Mouse (Mus musculus): Measurements from ENCODE around the gene Abcg1. TPM values are rescaled to one million over a fixed set of nuclear protein-coding genes. Genes with fewer than 3 reads are reported as not detected.

Abcg1 gene
- polyA plus RNA-seq, 1 experiment from 2014 or later = 6.1 TPM

DNA sequence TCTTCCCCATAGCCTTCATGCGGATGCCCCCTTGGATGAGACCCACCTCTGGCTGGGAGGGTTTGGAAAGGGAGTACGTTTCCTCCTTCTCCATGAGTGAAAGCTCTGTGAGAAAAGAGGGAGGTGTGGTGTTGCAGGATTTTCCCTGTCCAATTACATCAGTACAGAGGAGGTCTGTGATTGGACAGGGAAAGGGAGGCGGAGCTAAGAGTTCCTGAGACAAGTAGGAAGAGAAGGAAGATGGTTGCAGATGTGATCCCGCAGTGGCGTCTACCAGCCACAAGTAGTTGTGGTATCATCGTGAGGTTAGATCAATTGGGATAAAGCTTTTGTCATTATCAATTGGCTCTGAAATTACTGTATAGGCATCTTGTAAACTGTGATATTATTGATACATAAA lies 100.4 kb downstream of the Abcg1 start:
- Histone ChIP-seq H3K9me3 (replicated peaks) (no peaks in the 10 kb centered on the region), H3K36me3 (no peaks in the 10 kb centered on the region)
- ATAC-seq (ENCODE audit: low read depth) = no peak

DNA sequence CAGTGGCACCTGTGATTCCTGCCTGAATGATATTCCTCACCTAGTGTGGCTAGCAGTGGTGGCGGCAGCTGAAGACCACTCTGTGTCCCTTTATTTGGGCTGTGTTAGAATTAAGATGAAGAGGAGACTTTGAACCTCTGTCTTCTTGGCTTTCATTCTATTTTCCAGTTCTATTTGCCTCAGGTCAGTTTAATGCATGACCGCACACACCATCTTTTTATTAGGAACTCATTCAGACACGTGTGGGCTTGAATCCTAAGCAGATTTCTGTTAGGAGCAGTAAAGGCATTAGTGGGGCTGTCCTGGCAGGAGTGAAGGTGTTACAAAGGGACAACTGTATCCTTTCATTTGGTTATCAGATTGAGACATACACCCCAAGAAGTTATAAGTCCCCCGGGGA lies 102.8 kb downstream of the Abcg1 start:
- Histone ChIP-seq H3K4me2 (no peak overlapping the region), H3K27me3 (no peaks in the 10 kb centered on the region), H3K9me3 (replicated peaks) (no peaks in the 10 kb centered on the region), H3K4me1 (replicated peaks) (no peaks in the 10 kb centered on the region), H3K27ac (no peak overlapping the region), H3K36me3 (no peaks in the 10 kb centered on the region), H3K4me3 (replicated peaks) (no peak overlapping the region), H3K9ac (no peak overlapping the region)
- ATAC-seq (ENCODE audit: low read depth) = no peak
- WGBS (ENCODE audit: insufficient replicate concordance) = 71% methylated on average over 4 of the region's 4 CpGs
- DNase-seq = no peak

More for the DNA sequence above, 100.4 kb downstream of the Abcg1 start:
- Histone ChIP-seq H3K4me2 (no peak overlapping the region), H3K27me3 (no peaks in the 10 kb centered on the region), H3K27ac (no peak overlapping the region), H3K9ac (no peak overlapping the region), H3K4me3 (replicated peaks) (no peak overlapping the region), H3K4me1 (replicated peaks) (no peaks in the 10 kb centered on the region; the same call in 1 of the 2 replicates)
- 74% methylated on average over 6 of the region's 6 CpGs for WGBS (ENCODE audit: insufficient replicate concordance)
- DNase-seq = no peak

DNA sequence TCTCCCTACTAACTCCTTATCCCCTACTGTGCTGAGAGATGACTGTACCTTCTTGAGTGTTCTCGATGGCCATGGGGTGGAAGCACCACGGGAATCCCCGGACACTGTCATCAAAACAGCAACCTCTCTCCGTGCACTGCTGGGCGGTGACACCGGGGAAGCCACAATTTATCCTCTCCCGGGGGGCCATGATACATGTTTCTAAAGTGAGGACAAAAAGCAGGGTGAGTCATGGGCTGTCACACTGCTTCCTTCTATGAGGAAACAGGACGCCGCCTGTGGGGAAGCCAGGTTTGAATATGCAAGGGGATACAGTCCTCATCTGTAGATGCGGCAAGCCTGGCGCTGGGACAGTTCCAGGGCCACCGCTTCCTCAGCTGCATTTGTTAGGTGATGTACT lies 105.1 kb downstream of the Abcg1 start:
- no peaks in the 10 kb centered on the region for H3K9me3 ChIP-seq (replicated peaks)
- H3K27ac ChIP-seq = no peak overlapping the region
- H3K4me1 ChIP-seq (replicated peaks) = no peaks in the 10 kb centered on the region
- 51% methylated on average over 12 of the region's 12 CpGs for WGBS (ENCODE audit: insufficient replicate concordance)
- DNase-seq = no peak
- ATAC-seq (ENCODE audit: low read depth) = no peak
- H3K36me3 ChIP-seq = no peaks in the 10 kb centered on the region
- H3K9ac ChIP-seq = no peak overlapping the region
- H3K4me2 ChIP-seq = no peak overlapping the region
- H3K4me3 ChIP-seq (replicated peaks) = no peak overlapping the region
- H3K27me3 ChIP-seq = no peaks in the 10 kb centered on the region

DNA sequence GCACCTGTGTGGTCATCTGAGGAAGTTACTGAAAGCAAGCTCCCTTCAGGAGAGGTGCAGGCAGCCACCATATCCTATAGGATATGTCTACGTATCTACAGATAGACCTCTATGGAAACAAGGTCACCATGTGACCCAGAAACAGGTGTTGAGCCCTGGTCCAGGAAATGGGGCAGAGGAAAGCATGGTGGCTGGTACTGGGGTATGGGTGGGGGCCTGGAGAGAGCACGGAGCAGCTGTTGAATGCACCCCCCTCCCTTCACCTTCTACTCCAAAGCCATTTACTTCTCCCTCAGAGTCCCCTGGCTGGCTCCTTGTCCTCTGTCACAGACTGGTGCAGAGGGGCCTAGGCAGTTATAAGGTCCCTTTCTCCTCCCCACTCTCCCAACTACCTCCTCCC lies 106.3 kb downstream of the Abcg1 start:
- H3K9ac ChIP-seq = no peak overlapping the region
- WGBS (ENCODE audit: insufficient replicate concordance) = 54% methylated on average over 2 of the region's 2 CpGs
- no peaks in the 10 kb centered on the region for H3K27me3 ChIP-seq
- H3K4me2 ChIP-seq = no peak overlapping the region
- ATAC-seq (ENCODE audit: low read depth) (no peak), DNase-seq (no peak)
- H3K4me1 ChIP-seq (replicated peaks) = no peaks in the 10 kb centered on the region
- H3K9me3 ChIP-seq (replicated peaks) = no peaks in the 10 kb centered on the region
- H3K36me3 ChIP-seq = no peaks in the 10 kb centered on the region
- H3K27ac ChIP-seq = no peak overlapping the region
- no peak overlapping the region for H3K4me3 ChIP-seq (replicated peaks)

DNA sequence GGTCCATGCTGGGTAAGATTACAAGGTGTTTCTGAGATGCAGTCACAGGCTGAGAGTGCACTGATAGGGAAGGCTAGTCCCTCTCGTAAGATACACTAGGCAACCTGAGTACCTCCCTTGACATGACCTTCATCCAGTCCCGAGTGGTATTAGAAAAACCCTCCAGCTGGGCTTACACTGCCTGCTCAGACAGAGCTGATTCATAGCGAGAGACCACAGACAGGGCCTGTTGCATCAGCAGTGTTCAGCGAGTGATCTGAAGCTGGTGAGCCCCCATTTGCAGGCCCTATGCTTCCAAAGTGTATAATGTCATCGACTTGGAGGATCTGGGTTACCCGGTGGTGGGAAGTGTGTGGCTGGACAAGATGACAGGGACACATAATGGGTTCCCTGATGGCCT lies 107.7 kb downstream of the Abcg1 start, which contains the start of gene Tff1:
TSS of gene Tff1 (minus strand) at position 151 of the 400 bp plus-strand sequence.
- WGBS (ENCODE audit: insufficient replicate concordance) = 60% methylated on average over 6 of the region's 6 CpGs
- Histone ChIP-seq H3K27me3 (no peaks in the 10 kb centered on the region), H3K4me1 (replicated peaks) (no peaks in the 10 kb centered on the region), H3K36me3 (no peaks in the 10 kb centered on the region), H3K27ac (no peak within 1 kb of the TSS), H3K4me3 (replicated peaks) (no peak within 1 kb of the TSS), H3K9ac (no peak within 1 kb of the TSS), H3K4me2 (no peak within 1 kb of the TSS), H3K9me3 (replicated peaks) (no peaks in the 10 kb centered on the region)
- no peak for ATAC-seq (ENCODE audit: low read depth)
- DNase-seq = no peak

Other genes with a start within 250 kb of the Abcg1 start
- gene Glp1r, start 155.9 kb upstream of the Abcg1 start, polyA plus RNA-seq (2015; fragmentation: Nextera tagmentation; extraction: Ambion mirVana) = not detected in 2 replicates
- 0.12 and 0.14 TPM in 2 replicates for gene Umodl1, start 103.0 kb upstream of the Abcg1 start, polyA plus RNA-seq (2015; fragmentation: Nextera tagmentation; extraction: Ambion mirVana)
- gene Tff3, start 72.0 kb downstream of the Abcg1 start, polyA plus RNA-seq (2015; fragmentation: Nextera tagmentation; extraction: Ambion mirVana) = 4.7 and 6.0 TPM in 2 replicates
- gene Tff2, start 86.6 kb downstream of the Abcg1 start, polyA plus RNA-seq (2015; fragmentation: Nextera tagmentation; extraction: Ambion mirVana) = not detected in 2 replicates
- 0.43 TPM in 1 of 2 replicates, not detected in the other for gene Tff1, start 107.6 kb downstream of the Abcg1 start, polyA plus RNA-seq (2015; fragmentation: Nextera tagmentation; extraction: Ambion mirVana)
- gene Tmprss3, start 141.3 kb downstream of the Abcg1 start, polyA plus RNA-seq (2015; fragmentation: Nextera tagmentation; extraction: Ambion mirVana) = 0.12 and 0.16 TPM in 2 replicates
- gene Ubash3a, start 150.2 kb downstream of the Abcg1 start, polyA plus RNA-seq (2015; fragmentation: Nextera tagmentation; extraction: Ambion mirVana) = 18.8 and 19.9 TPM in 2 replicates
- gene Rsph1, start 219.7 kb downstream of the Abcg1 start, polyA plus RNA-seq (2015; fragmentation: Nextera tagmentation; extraction: Ambion mirVana) = 0.19 and 0.20 TPM in 2 replicates
- 2.9 and 3.9 TPM in 2 replicates for gene Slc37a1, start 229.1 kb downstream of the Abcg1 start, polyA plus RNA-seq (2015; fragmentation: Nextera tagmentation; extraction: Ambion mirVana)

Data from liver, embryonic 13.5 days (tissue).